Mouse (Mus musculus) lung, adult 2 months (tissue): ENCODE results near the gene Ipo4.

Experiments used
- CTCF ChIP-seq: fragments of 200-500 bp; IDR thresholded peaks from 2 replicates; pipeline ENCODE4 v1.5.1; 2011; ENCODE audit warnings: mild to moderate bottlenecking, low read length, control low read depth; ENCODE audit not compliant: insufficient read depth
- POLR2A ChIP-seq: fragments of 200-500 bp; IDR thresholded peaks from 2 replicates; pipeline ENCODE4 v1.6.1; 2011; ENCODE audit warnings: low read depth, mild to moderate bottlenecking, control low read depth, low read length, borderline replicate concordance; ENCODE audit errors: extremely low read depth

DNA sequence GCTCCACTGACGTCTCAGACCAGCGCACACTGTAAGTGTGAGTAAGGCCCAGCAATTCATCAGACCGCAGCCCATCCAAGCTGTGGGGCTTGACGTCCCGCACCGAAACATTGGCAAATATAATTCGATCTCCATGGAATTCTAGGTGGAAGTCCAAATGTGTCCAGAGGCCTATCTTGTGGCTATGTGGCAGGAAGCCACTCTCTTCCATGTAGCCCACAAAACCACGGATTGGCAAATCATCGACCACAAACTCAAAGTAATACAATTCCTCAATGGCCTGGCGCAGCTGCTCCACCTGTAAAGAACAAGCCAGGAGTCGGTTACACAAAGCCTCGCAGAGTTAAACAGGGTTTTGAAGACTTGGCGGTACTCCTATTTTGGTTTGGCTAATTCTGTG lies 5.5 kb upstream of the Ipo4 start:
- no peak for TF ChIP-seq CTCF
- no peak for TF ChIP-seq POLR2A
